Mouse (Mus musculus) limb, embryonic 14.5 days (tissue): ENCODE data around the gene Cnnm3. TPM values are rescaled to one million over a fixed set of nuclear protein-coding genes. Genes with fewer than 3 reads are reported as not detected.

ENCODE experiments used
- ATAC-seq: fragments of 200-750 bp; cut with Nextera tagmentation; 2 replicates; pipeline ENCODE4 v1.8.0; 2017; ENCODE audit warnings: low read depth, moderate number of reproducible peaks, moderate TSS enrichment; ENCODE audit not compliant: low FRiP score
- DNase-seq: peaks from one replicate; pipeline ENCODE4 v3.0.0-alpha.2; 2015; ENCODE audit warnings: low spot score
- H3K27ac ChIP-seq: fragments of 300-500 bp; sonication (generic); replicated peaks from 2 replicates; pipeline ENCODE4 v1.5.1; 2014; ENCODE audit warnings: low read depth, mild to moderate bottlenecking, low read length, moderate library complexity, mixed read lengths
- H3K27me3 ChIP-seq: fragments of 300-500 bp; sonication (generic); 2 replicates; pipeline ENCODE4 v1.6.1; 2014; ENCODE audit warnings: low read length, mixed read lengths; ENCODE audit not compliant: control insufficient read depth, insufficient read depth
- H3K36me3 ChIP-seq: fragments of 300-500 bp; sonication (generic); 2 replicates; pipeline ENCODE4 v1.6.1; 2014; ENCODE audit warnings: mild to moderate bottlenecking, low read length, moderate library complexity, mixed read lengths; ENCODE audit not compliant: control insufficient read depth, insufficient read depth
- H3K4me1 ChIP-seq: fragments of 300-500 bp; sonication (generic); 2 replicates; pipeline ENCODE4 v1.6.1; 2014; ENCODE audit warnings: antibody characterized with exemption, low read length, mixed read lengths; ENCODE audit not compliant: control insufficient read depth, insufficient read depth
- H3K4me2 ChIP-seq: fragments of 300-500 bp; sonication (generic); replicated peaks from 2 replicates; pipeline ENCODE4 v1.6.1; 2014; ENCODE audit warnings: low read depth, mild to moderate bottlenecking, low read length, moderate library complexity; ENCODE audit not compliant: severe bottlenecking
- H3K4me3 ChIP-seq: fragments of 300-500 bp; sonication (generic); replicated peaks from 2 replicates; pipeline ENCODE4 v1.5.1; 2014; ENCODE audit warnings: low read length
- H3K9ac ChIP-seq: fragments of 300-500 bp; sonication (generic); 2 replicates; pipeline ENCODE4 v1.6.1; 2014; ENCODE audit warnings: mild to moderate bottlenecking, low read depth, low read length, moderate library complexity; ENCODE audit not compliant: severe bottlenecking
- H3K9me3 ChIP-seq: fragments of 300-500 bp; sonication (generic); 2 replicates; pipeline ENCODE4 v1.6.1; 2016; ENCODE audit warnings: low read length; ENCODE audit not compliant: control insufficient read depth
- POLR2A ChIP-seq: fragments of 200-500 bp; IDR thresholded peaks from 2 replicates; pipeline ENCODE4 v1.8.0; 2012; ENCODE audit warnings: inconsistent platforms, mild to moderate bottlenecking, moderate library complexity, borderline replicate concordance; ENCODE audit not compliant: insufficient read depth, insufficient read length; ENCODE audit errors: extremely low read depth
- WGBS: fragments of 180-500 bp; shearing (Covaris S2); extraction: QIAGEN DNeasy Blood & Tissue Kit; methylation state at CpG from one replicate; pipeline ENCODE4 v1.1.7; 2014; 5-methylcytosine and 5-hydroxymethylcytosine counted together
- polyA plus RNA-seq, 2 experiments: library from polyadenylated mRNA; depleted of rRNA in 1 of 2; stranded (reverse) in 1 of 2; unstranded in 1 of 2; fragments of >200 nt; fragmentation: Nextera tagmentation in 1 of 2; extraction: Ambion mirVana in 1 of 2; gene quantifications; 2 replicates each; pipeline versions ENCODE4 v1.2.1 to v1.2.3; 2012 to 2014

The Cnnm3 gene
- polyA plus RNA-seq, 2 experiments = 6.4 to 22.5 TPM

GRCm38 (mm10) chr1:36476426-36476825, 35.2 kb upstream of the Cnnm3 start:
- H3K4me3 ChIP-seq = 0 out of 2 replicates have a peak overlapping the region, but pooled peaks have one; percentile 69
- ATAC-seq = no peak
- no peak for TF ChIP-seq POLR2A

GRCm38 (mm10) chr1:36478343-36478795, 33.3 kb upstream of the Cnnm3 start:
- no peak for ATAC-seq
- Histone ChIP-seq H3K36me3 (no peaks in the 10 kb centered on the region), H3K27me3 (no peaks in the 10 kb centered on the region), H3K9me3 (no peaks in the 10 kb centered on the region), H3K4me2 (no peak overlapping the region), H3K27ac (no peak overlapping the region), H3K9ac (no peak overlapping the region), H3K4me1 (peaks cover 49% of the 10 kb centered on the region), H3K4me3 (no peak overlapping the region)
- no peak for DNase-seq
- TF ChIP-seq POLR2A = no peak
- 81% methylated on average over 2 of the region's 2 CpGs for WGBS

More at GRCm38 (mm10) chr1:36476426-36476825, 35.2 kb upstream of the Cnnm3 start:
- Histone ChIP-seq H3K9ac (no peak overlapping the region), H3K27ac (peak overlapping the region; percentile 79), H3K4me1 (peaks cover 62% of the 10 kb centered on the region), H3K4me2 (peak overlapping the region; percentile 79), H3K27me3 (no peaks in the 10 kb centered on the region), H3K36me3 (no peaks in the 10 kb centered on the region), H3K9me3 (no peaks in the 10 kb centered on the region)
- DNase-seq = no peak
- 62% methylated on average over 7 of the region's 7 CpGs for WGBS

- Histone ChIP-seq H3K27ac (no peak overlapping the region), H3K4me1 (peaks cover 31% of the 10 kb centered on the region), H3K9me3 (no peaks in the 10 kb centered on the region), H3K4me3 (no peak overlapping the region), H3K4me2 (no peak overlapping the region), H3K9ac (no peak overlapping the region), H3K27me3 (no peaks in the 10 kb centered on the region), H3K36me3 (no peaks in the 10 kb centered on the region)
- TF ChIP-seq POLR2A = no peak
- WGBS = 84% methylated on average over 12 of the region's 12 CpGs
- ATAC-seq (no peak), DNase-seq (no peak)
Measured at GRCm38 (mm10) chr1:36479903-36480899, 31.5 kb upstream of the Cnnm3 start.

- TF ChIP-seq POLR2A = no peak
- Histone ChIP-seq H3K9ac (no peak overlapping the region), H3K9me3 (no peaks in the 10 kb centered on the region), H3K4me2 (no peak overlapping the region), H3K36me3 (no peaks in the 10 kb centered on the region), H3K4me3 (no peak overlapping the region), H3K4me1 (0 out of 2 replicates have a peak, but pooled peaks cover 3% of the 10 kb centered on the region), H3K27me3 (no peaks in the 10 kb centered on the region), H3K27ac (no peak overlapping the region)
- ATAC-seq = no peak
- no peak for DNase-seq
- 74% methylated on average over 4 of the region's 4 CpGs for WGBS
Measured at GRCm38 (mm10) chr1:36483825-36484224, 27.8 kb upstream of the Cnnm3 start.

GRCm38 (mm10) chr1:36485080-36485479, 26.6 kb upstream of the Cnnm3 start:
- Histone ChIP-seq H3K9ac (no peak overlapping the region), H3K4me3 (no peak overlapping the region), H3K27me3 (no peaks in the 10 kb centered on the region), H3K27ac (no peak overlapping the region), H3K9me3 (no peaks in the 10 kb centered on the region), H3K4me1 (0 out of 2 replicates have a peak, but pooled peaks cover 3% of the 10 kb centered on the region), H3K36me3 (no peaks in the 10 kb centered on the region), H3K4me2 (no peak overlapping the region)
- DNase-seq (no peak), ATAC-seq (no peak)
- no peak for TF ChIP-seq POLR2A
- WGBS = 83% methylated on average over 7 of the region's 7 CpGs
